Mouse (Mus musculus) thymus, adult 2 months (tissue): Measurements from ENCODE around the gene Cfap299.

ENCODE experiments used
- CTCF ChIP-seq: fragments of 200-500 bp; IDR thresholded peaks from 2 replicates; pipeline ENCODE4 v1.5.1; 2012; ENCODE audit warnings: mild to moderate bottlenecking, control low read depth, low read length, moderate library complexity, borderline replicate concordance; ENCODE audit not compliant: control insufficient read depth, poor library complexity, insufficient read depth; ENCODE audit errors: extremely low read depth
- POLR2A ChIP-seq: fragments of 200-500 bp; IDR thresholded peaks from 2 replicates; pipeline ENCODE4 v1.6.1; 2012; ENCODE audit warnings: mild to moderate bottlenecking, low read length, control low read depth, moderate library complexity; ENCODE audit not compliant: control insufficient read depth, poor library complexity, insufficient read depth; ENCODE audit errors: extremely low read depth

- no peak for TF ChIP-seq CTCF
- no peak for TF ChIP-seq POLR2A
Observed at GRCm38 (mm10) chr5:98616902-98617301, 287.8 kb downstream of the Cfap299 start.
